Mouse (Mus musculus): ENCODE data around the gene Leng9.

DNA sequence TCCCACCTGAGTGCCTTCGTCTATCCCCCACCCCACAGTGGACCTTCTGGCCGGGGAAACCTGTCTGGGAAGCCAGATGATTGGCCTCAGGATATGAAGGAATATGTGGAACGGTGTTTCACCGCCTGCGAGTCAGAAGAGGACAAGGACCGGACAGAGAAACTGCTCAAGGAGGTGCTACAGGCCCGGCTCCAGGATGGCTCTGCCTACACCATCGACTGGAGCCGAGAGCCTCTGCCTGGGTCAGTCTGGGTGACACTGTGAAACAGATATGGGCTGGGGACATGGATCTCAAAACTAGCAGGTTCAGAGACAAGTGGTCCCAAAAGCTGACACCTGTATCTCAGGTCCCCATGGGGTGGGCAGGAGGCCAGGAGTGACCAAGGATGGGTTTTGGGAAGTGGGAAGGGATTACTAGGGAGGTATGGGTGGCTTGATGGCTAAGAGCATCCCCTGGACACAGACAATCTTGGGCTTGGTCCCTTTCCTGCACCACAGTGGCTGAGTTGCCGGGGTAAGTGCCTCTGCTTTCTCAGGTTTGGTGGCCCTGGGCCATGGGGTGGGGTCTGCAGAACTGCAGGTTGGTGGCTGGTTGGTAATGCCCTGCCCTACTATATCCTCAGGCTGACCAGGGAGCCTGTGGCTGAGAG lies 7.3 kb downstream of the Leng9 start:
- TF ChIP-seq CTCF (IDR thresholded peaks at IDR 0.05; ENCODE audit: low read depth, low read length) = no peak
- no peak for TF ChIP-seq POLR2A (IDR thresholded peaks at IDR 0.05; ENCODE audit: insufficient read depth, low read length)
- TF ChIP-seq EP300 (IDR thresholded peaks at IDR 0.05; ENCODE audit: insufficient read depth, low read depth, low read length) = no peak

Data from ES-Bruce4 (cell line).